Mouse (Mus musculus) pancreas, adult 10 weeks (tissue): ENCODE results near the gene Cdk7. TPM values are rescaled to one million over a fixed set of nuclear protein-coding genes. Genes with fewer than 3 reads are reported as not detected.

ENCODE experiments used
- polyA plus RNA-seq: library from polyadenylated mRNA; stranded (reverse); fragments of 350-450 nt; fragmentation: Illumina TruSeq; extraction: RNeasy Lipid Tissue Mini Kit (QIAGEN cat#74804); gene quantifications from one replicate; pipeline ENCODE4 v1.2.3, GENCODE M21; 2015; ENCODE audit warnings: low read depth, low replicate concordance; ENCODE audit not compliant: insufficient read depth

Gene Cdk7
- polyA plus RNA-seq = 7.1 TPM

GRCm38 (mm10) chr13:100730861-100731176 lies at the start of gene Cdk7:
TSS of gene Cdk7 (minus strand) at chr13:100730939.

DNA sequence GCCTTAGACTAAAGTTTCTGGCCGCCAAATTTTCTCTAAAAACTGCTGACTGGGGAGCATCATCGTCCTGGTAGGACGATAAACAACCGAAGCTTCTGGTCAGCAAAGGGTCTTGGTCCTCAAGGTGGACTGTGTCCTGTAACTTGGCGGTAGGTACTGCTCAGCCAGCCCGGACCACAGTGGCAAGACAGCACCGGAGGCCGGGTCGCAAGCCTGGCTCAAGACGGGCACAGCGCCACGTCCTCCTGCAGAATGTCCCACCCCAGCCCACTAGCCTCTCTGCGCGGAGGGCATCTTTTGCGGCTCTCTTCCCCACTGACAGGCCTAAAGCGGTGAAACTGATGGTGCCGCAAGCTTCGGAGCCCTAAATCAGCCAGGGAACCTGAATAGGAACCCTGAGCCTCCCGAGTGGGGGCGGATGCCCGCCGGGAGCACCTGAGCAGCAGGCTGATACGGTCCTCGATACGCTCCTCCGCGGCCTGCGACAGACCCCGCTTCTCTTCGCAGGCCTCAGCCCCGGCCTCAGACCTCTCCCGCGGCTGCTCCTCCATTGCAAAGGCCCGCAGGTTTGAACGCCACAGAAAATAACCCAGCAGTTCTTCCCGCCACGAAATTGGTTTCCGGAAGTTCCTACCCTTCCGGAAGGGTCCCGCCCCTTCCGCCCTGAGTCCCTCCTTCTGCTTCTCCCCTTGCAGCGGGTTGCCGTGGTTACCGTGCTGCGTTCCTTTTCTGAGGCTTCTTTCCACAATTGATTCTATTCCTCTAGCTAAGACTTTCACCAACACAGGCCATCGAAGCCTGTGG lies 44.7 kb upstream of the Cdk7 start, which contains the start of gene Cenph:
Cenph (minus strand) TSS at position 648 of the 804 bp plus-strand sequence.

DNA sequence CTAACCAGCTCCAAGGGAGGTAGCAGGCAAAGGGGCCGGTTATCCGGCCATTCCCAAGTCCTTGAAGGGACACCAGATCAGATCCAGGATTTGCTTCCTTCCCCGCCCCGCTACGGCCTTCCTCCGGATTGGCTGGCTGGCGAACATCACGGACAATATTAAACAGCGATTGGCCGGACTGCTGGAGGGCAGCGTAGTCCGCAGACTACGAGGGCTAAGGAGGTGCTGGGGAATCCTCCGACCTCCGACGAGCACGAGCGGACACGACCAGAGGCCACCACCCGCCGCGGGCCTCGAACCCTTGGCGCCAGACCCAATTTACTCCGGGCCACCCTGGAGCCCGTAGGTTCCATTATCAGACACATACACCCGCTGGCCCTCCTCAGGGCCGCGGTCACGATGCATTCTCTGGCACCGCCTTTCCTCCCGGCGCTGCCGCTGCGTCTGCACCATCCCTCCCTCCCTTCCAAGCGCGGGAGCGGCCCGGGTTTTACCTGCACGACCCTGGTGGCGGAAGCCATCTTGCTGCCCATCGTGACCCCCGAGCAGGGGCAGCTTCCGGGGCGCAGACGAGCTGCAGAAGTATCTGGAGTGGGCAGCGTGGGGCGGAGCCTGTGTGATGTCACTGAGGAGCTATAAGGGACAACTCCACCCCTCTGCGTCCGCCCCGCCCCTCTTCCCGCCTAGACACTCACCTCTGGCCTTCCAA lies 13.5 kb upstream of the Cdk7 start, which contains the start of gene Mrps36:
Mrps36 (minus strand) TSS at position 624 of the 709 bp plus-strand sequence.

DNA sequence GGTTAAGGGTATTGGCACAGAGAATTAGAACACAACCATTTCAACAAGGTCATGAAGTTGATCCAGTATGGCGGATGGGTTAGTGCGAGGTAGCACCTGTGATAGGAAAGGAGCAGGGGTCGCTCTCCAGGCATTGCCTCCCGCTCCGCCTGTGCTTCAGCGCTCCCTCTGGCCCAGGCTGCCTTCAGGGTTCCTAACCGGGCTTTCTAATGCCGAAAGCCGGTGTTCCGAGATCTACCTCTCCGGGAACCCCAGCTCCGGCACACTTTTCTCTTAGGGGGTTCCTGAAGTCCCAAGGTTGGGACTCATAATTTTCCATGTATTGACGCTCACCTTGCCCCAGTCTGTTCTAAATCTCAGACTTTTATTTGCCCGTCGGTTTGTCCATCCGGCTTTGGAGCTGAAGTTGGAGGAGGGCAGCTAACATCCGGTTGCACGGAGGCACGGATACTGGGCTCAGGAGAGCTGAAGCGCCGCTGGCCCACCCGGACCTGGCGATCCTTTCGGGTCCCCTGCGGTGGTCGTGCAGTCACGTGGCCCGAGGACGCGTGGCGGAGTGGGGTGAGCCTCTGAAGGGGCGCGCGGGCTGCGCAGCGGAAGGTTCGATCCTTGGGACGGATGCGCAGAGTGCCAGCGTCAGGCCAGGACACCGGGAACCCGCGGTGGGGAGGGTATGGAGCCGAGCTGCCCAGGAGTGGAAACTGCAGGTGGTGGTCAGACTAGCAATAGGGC lies 61.3 kb downstream of the Cdk7 start, which contains the start of gene Ccdc125:
Ccdc125 (plus strand) TSS at position 427 of the 732 bp plus-strand sequence.

Other genes starting within 250 kb of the Cdk7 start
- 12.6 TPM for gene Gtf2h2, start 238.4 kb downstream of the Cdk7 start, polyA plus RNA-seq
- 1.8 TPM for gene Ocln, start 178.2 kb downstream of the Cdk7 start, polyA plus RNA-seq
- gene Marveld2, start 114.0 kb downstream of the Cdk7 start, polyA plus RNA-seq = 2.8 TPM
- 13.9 TPM for gene Ak6, start 80.0 kb downstream of the Cdk7 start, polyA plus RNA-seq
- 5.6 TPM for gene Rad17, start 79.9 kb downstream of the Cdk7 start, polyA plus RNA-seq
- gene Taf9, start 79.4 kb downstream of the Cdk7 start, polyA plus RNA-seq = 1.8 TPM
- gene Ccdc125, start 61.2 kb downstream of the Cdk7 start, polyA plus RNA-seq = 1.00 TPM
- gene Mrps36, start 13.7 kb upstream of the Cdk7 start, polyA plus RNA-seq = 11.8 TPM
- gene Cenph, start 45.0 kb upstream of the Cdk7 start, polyA plus RNA-seq = not detected
- not detected for gene Ccnb1, start 55.6 kb upstream of the Cdk7 start, polyA plus RNA-seq
- gene Slc30a5, start 102.5 kb upstream of the Cdk7 start, polyA plus RNA-seq = 14.0 TPM